Mouse (Mus musculus): ENCODE measurements around the gene AI413582.
A peak's percentile ranks its signal among the peaks of the same experiment; 100 is the strongest.

The AI413582 gene

DNA sequence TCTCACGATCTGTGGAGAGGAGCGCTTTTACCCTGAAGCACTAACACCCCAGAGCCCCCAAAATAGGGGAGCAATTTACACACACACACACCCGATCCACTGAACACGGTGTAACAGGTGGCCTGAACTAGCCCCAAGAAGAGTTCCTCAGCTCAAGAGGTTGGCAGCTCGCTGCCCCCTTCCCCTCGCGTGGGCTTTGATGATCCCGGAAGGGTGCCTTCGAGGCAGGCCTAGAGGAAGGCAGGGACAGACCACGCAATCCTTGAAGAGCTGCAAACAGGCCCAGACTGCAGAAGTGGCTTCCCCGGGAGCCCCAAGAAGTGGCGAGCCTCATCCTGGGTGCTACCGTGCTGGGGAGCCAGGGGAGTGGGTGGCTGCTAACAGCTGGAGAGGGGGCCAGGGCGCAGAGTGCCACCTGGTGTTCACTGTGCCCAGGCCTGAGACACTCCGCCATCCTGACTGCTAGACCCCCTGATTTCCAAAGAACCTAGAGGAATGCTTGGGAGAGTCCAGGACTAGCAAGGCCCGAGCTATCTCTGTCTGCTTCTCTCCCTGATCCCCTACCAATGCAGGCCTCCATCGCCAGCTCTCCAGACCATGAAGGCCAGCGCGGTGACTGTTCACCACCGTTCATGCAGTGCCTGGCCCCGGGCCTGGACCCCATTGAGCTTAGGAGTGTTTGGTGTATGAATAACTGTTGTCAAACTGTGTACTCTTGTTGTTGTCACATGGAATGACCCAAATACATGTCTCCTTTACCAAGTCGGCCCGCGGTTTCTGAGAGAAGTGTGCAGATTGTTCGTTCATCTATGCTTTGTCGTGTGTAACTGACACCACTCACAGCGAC, 51.4 kb downstream of the AI413582 start:
- DNase-seq: peak in 1 of 2 experiments; percentile 42

All from cerebellum, adult 18-20 months (tissue).